28 mouse cellular contexts compared by ENCODE assay signal in genomic region chr10:74555326-74555725, GRCm38 (mm10).
"Had no signal": no experiment of that assay in that cellular context is flagged by ENCODE, and none has a peak within 500 bp of the region (broad histone marks: within the 10 kb centered on the region; RNA-seq: fewer than 3 reads in every experiment).

No protein-coding gene starts in this region.

- H3K4me1 ChIP-seq: embryonic facial prominence, embryonic 10.5 days; embryonic facial prominence, embryonic 12.5 days; embryonic facial prominence, embryonic 13.5 days; embryonic facial prominence, embryonic 15.5 days; forebrain, embryonic 10.5 days; forebrain, embryonic 12.5 days; forebrain, embryonic 13.5 days; forebrain, embryonic 15.5 days had no signal

- H3K27ac ChIP-seq: embryonic facial prominence, embryonic 10.5 days; embryonic facial prominence, embryonic 12.5 days; embryonic facial prominence, embryonic 13.5 days; embryonic facial prominence, embryonic 15.5 days; forebrain, embryonic 10.5 days; forebrain, embryonic 12.5 days; forebrain, embryonic 13.5 days; forebrain, embryonic 15.5 days; gastrocnemius, adult 2 months; heart, adult 2 months had no signal

- H3K36me3 ChIP-seq: embryonic facial prominence, embryonic 10.5 days; embryonic facial prominence, embryonic 12.5 days; embryonic facial prominence, embryonic 13.5 days; embryonic facial prominence, embryonic 15.5 days; forebrain, embryonic 10.5 days; forebrain, embryonic 12.5 days; forebrain, embryonic 15.5 days had no signal

- DNase-seq: cerebellum, adult 2 months; cerebellum, adult 8-10 months; cerebellum, adult 9-10 months; cerebellum, adult 9-11 months; cerebellum, postnatal 10 days; cerebellum, postnatal 14 days; cerebellum, postnatal 25 days; cerebellum, postnatal 36 days; embryo, embryonic 11 days; forebrain, postnatal 0 days; gastrocnemius, adult 2 months; gastrocnemius, postnatal 10 days; gastrocnemius, postnatal 14 days; gastrocnemius, postnatal 25 days; gastrocnemius, postnatal 36 days; heart, adult 18-20 months; heart, adult 2 months had no signal

- H3K27me3 ChIP-seq: embryonic facial prominence, embryonic 12.5 days; embryonic facial prominence, embryonic 13.5 days; embryonic facial prominence, embryonic 15.5 days; forebrain, embryonic 12.5 days; forebrain, embryonic 13.5 days; forebrain, embryonic 15.5 days had no signal

- H3K4me2 ChIP-seq: embryonic facial prominence, embryonic 12.5 days; embryonic facial prominence, embryonic 13.5 days; embryonic facial prominence, embryonic 15.5 days; forebrain, embryonic 12.5 days; forebrain, embryonic 13.5 days; forebrain, embryonic 15.5 days had no signal

- H3K9me3 ChIP-seq: embryonic facial prominence, embryonic 10.5 days; embryonic facial prominence, embryonic 12.5 days; embryonic facial prominence, embryonic 13.5 days; embryonic facial prominence, embryonic 15.5 days; forebrain, embryonic 10.5 days; forebrain, embryonic 12.5 days; forebrain, embryonic 13.5 days; forebrain, embryonic 15.5 days had no signal

- H3K9ac ChIP-seq: embryonic facial prominence, embryonic 12.5 days; embryonic facial prominence, embryonic 13.5 days; embryonic facial prominence, embryonic 15.5 days; forebrain, embryonic 12.5 days; forebrain, embryonic 13.5 days; forebrain, embryonic 15.5 days; forebrain, postnatal 0 days had no signal

- ATAC-seq: forebrain, embryonic 13.5 days; forebrain, embryonic 14.5 days; forebrain, embryonic 15.5 days; forebrain, embryonic 16.5 days; forebrain, postnatal 0 days had no signal

- H3K4me3 ChIP-seq: embryonic facial prominence, embryonic 10.5 days; embryonic facial prominence, embryonic 12.5 days; embryonic facial prominence, embryonic 13.5 days; embryonic facial prominence, embryonic 15.5 days; erythroblast, embryonic 14.5 days; forebrain, embryonic 10.5 days; forebrain, embryonic 12.5 days; forebrain, embryonic 13.5 days; forebrain, embryonic 15.5 days; gastrocnemius, adult 2 months; heart, adult 2 months had no signal
